Mouse (Mus musculus): Measurements from ENCODE around the gene Kif26a.

Gene Kif26a

DNA sequence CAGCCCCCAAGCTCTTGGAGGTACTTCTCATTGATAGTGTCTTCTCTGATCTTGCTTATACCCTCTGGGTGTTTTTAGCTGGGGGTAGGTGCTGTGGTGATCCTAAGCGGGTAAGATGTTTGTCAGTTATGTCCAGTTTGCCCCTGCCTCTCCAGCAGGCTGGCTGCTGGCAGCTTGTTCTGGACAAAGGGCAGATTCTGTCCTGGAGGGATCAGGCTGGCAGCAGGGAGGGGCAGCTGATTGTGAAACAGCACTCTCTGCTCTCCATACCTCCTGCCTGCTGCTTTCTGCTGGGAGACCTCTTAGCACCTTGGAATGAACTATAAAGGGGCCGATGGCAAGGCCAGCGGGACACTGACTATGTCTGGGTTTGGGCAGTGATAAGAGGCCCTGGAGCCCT lies 71.7 kb downstream of the Kif26a start:
- DNase-seq (ENCODE audit: low read depth, low spot score), result no peak

- no peak for DNase-seq (ENCODE audit: low read depth, low spot score)
Measured at GRCm38 (mm10) chr12:112221290-112221689, 75.3 kb downstream of the Kif26a start.

GRCm38 (mm10) chr12:112221754-112222439 lies 75.9 kb downstream of the Kif26a start:
- no peak for DNase-seq (ENCODE audit: low read depth, low spot score)

DNA sequence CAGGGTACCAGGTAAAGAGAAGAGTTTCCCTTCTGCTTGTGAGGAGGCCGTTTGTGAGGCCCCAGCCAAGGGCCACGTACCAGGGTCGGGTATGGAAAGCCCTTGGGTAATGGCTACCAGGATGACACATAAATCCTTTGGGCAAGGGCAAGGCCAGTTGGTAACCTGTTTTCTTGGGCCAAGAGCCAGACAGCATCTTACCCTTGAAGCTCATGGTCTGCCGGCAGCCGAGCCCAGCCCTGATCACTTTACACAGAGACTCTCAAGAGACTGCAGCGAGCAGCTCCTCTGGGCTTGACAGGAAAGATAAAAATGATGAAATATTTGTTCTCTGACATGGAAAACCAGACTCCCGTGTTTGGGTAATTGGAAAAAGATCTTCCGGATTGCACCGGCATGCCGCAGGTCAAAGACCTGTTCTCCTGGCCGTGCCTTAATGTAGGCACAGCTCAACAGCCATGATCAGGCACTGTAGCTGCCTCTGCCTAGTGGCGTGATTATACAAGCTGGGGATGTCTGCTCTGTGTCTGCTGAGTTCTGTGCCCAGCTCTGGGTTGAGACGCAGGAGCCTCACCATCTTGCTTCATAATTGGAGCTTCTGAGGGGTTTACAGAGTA lies 77.8 kb downstream of the Kif26a start:
- DNase-seq (ENCODE audit: low read depth, low spot score), result no peak

DNA sequence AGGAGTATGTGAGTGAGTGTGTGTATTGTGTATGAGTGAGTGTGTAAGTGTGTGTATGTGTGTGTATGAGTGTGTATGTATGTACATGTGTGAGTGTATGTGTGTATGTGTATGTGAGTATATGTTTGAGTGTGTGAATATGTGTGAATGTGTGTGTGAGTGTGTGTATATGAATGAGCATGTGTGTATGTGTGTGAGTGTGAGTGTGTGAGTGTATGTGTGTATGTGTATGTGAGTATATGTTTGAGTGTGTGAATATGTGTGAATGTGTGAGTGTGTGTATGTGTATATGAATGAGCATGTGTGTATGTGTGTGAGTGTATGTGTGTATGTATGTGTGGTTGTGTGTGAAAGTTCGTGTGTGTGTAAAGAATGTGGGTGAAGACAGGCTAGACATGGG lies 80.2 kb downstream of the Kif26a start:
- no peak for DNase-seq (ENCODE audit: low read depth, low spot score)

DNA sequence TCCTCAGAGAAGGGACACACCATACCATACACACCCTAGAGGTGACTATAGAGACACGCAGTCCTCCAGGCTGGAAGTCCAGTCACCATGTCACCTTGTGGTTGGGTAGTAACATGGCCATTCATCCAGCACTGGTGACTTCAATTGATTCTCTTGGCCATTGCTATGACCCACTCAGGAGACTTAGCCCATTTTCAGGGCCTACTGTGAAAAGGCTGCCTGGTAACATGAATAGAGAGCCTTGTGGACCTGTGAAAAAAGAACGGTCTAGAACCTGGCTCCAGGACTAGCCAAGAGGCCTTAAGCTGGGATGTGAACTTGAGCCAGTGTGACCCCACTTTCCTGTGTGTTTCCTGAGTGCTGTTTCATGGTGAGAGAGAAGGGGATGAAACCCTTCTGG lies 80.6 kb downstream of the Kif26a start:
- DNase-seq (ENCODE audit: low read depth, low spot score), result no peak

- DNase-seq (ENCODE audit: low read depth, low spot score), result no peak
Measured at GRCm38 (mm10) chr12:112229084-112229483, 83.1 kb downstream of the Kif26a start.

- no peak for DNase-seq (ENCODE audit: low read depth, low spot score)
Measured at GRCm38 (mm10) chr12:112230196-112230595, 84.2 kb downstream of the Kif26a start.

Measured in CD4-positive, CD25-positive, alpha-beta regulatory T cell, adult 2 months (primary cell).